Mouse (Mus musculus) lung, embryonic 14.5 days (tissue): ENCODE data around the gene Rnf2. TPM values are rescaled to one million over a fixed set of nuclear protein-coding genes. Genes with fewer than 3 reads are reported as not detected.

Source experiments
- ATAC-seq: fragments of 200-750 bp; cut with Nextera tagmentation; 2 replicates; pipeline ENCODE4 v1.8.0; 2017; ENCODE audit warnings: mild to moderate bottlenecking, moderate TSS enrichment, moderate library complexity; ENCODE audit not compliant: insufficient read depth
- DNase-seq: peaks from one replicate; pipeline ENCODE4 v3.0.0-alpha.2; 2015
- H3K27ac ChIP-seq: fragments of 300-500 bp; sonication (generic); 2 replicates; pipeline ENCODE4 v1.5.1; 2014; ENCODE audit warnings: low read depth, mild to moderate bottlenecking, moderate library complexity
- H3K27me3 ChIP-seq: fragments of 300-500 bp; sonication (generic); 2 replicates; pipeline ENCODE4 v1.6.1; 2014; ENCODE audit warnings: low read length, control low read depth; ENCODE audit not compliant: insufficient read depth
- H3K36me3 ChIP-seq: fragments of 300-500 bp; sonication (generic); 2 replicates; pipeline ENCODE4 v1.6.1; 2014; ENCODE audit warnings: control low read depth; ENCODE audit not compliant: insufficient read depth
- H3K4me1 ChIP-seq: fragments of 300-500 bp; sonication (generic); 2 replicates; pipeline ENCODE4 v1.6.1; 2014; ENCODE audit warnings: antibody characterized with exemption, control low read depth; ENCODE audit not compliant: insufficient read depth
- H3K4me2 ChIP-seq: fragments of 300-500 bp; sonication (generic); 2 replicates; pipeline ENCODE4 v1.6.1; 2014; ENCODE audit warnings: mild to moderate bottlenecking
- H3K4me3 ChIP-seq: fragments of 300-500 bp; sonication (generic); 2 replicates; pipeline ENCODE4 v1.5.1; 2014; ENCODE audit warnings: low read depth, low read length
- H3K9ac ChIP-seq: fragments of 300-500 bp; sonication (generic); 2 replicates; pipeline ENCODE4 v1.6.1; 2014
- H3K9me3 ChIP-seq: fragments of 300-500 bp; sonication (generic); 2 replicates; pipeline ENCODE4 v1.6.1; 2016; ENCODE audit warnings: low read depth, low read length, control low read depth
- CTCF ChIP-seq: IDR thresholded peaks from 2 replicates; pipeline ENCODE4 v1.5.1; 2016; ENCODE audit warnings: antibody characterized with exemption, low read depth
- WGBS: fragments of 180-500 bp; shearing (Covaris S2); extraction: QIAGEN DNeasy Blood & Tissue Kit; methylation state at CpG from one replicate; pipeline ENCODE4 v1.1.7; 2014; 5-methylcytosine and 5-hydroxymethylcytosine counted together
- polyA plus RNA-seq: library from polyadenylated mRNA; unstranded; fragments of >200 nt; fragmentation: Nextera tagmentation; extraction: Ambion mirVana; gene quantifications from 2 replicates; pipeline ENCODE4 v1.2.1, GENCODE M21; 2014

The Rnf2 gene
- polyA plus RNA-seq, 1 experiment from 2014 or later, result 86.1 TPM

- 64% methylated on average over 5 of the region's 5 CpGs for WGBS
- H3K36me3 ChIP-seq, result peaks cover 64% of the 10 kb centered on the region
- no peak for ATAC-seq
These were observed 43.7 kb downstream of the Rnf2 start for GRCm38 (mm10) chr1:151457087-151457486.

GRCm38 (mm10) chr1:151451946-151452345 is 48.8 kb downstream of the Rnf2 start:
- Histone ChIP-seq H3K4me1 (no peaks in the 10 kb centered on the region), H3K27me3 (no peaks in the 10 kb centered on the region), H3K9me3 (no peaks in the 10 kb centered on the region), H3K9ac (no peak overlapping the region), H3K4me2 (no peak overlapping the region), H3K27ac (no peak overlapping the region), H3K36me3 (peaks cover 67% of the 10 kb centered on the region), H3K4me3 (no peak overlapping the region)
- no peak for ATAC-seq
- 96% methylated on average over 11 of the region's 11 CpGs for WGBS
- TF ChIP-seq CTCF, result no peak
- DNase-seq, result no peak

More at GRCm38 (mm10) chr1:151457087-151457486, 43.7 kb downstream of the Rnf2 start:
- H3K4me1 ChIP-seq, result no peaks in the 10 kb centered on the region
- H3K27me3 ChIP-seq, result no peaks in the 10 kb centered on the region
- TF ChIP-seq CTCF, result no peak
- no peak overlapping the region for H3K27ac ChIP-seq
- no peaks in the 10 kb centered on the region for H3K9me3 ChIP-seq
- DNase-seq, result no peak
- no peak overlapping the region for H3K9ac ChIP-seq
- no peak overlapping the region for H3K4me2 ChIP-seq
- H3K4me3 ChIP-seq, result no peak overlapping the region

GRCm38 (mm10) chr1:151450851-151451250 is 49.9 kb downstream of the Rnf2 start:
- DNase-seq (no peak), ATAC-seq (no peak)
- H3K4me2 ChIP-seq, result no peak overlapping the region
- 92% methylated on average over 1 of the region's 2 CpGs for WGBS
- peaks cover 70% of the 10 kb centered on the region for H3K36me3 ChIP-seq
- TF ChIP-seq CTCF, result no peak
- no peak overlapping the region for H3K4me3 ChIP-seq
- H3K27me3 ChIP-seq, result no peaks in the 10 kb centered on the region
- no peak overlapping the region for H3K27ac ChIP-seq
- no peaks in the 10 kb centered on the region for H3K9me3 ChIP-seq
- H3K9ac ChIP-seq, result no peak overlapping the region
- H3K4me1 ChIP-seq, result no peaks in the 10 kb centered on the region

GRCm38 (mm10) chr1:151449866-151450265 is 50.9 kb downstream of the Rnf2 start:
- peaks cover 80% of the 10 kb centered on the region for H3K36me3 ChIP-seq
- no peak for ATAC-seq
- no peak overlapping the region for H3K9ac ChIP-seq
- DNase-seq, result no peak
- H3K4me2 ChIP-seq, result no peak overlapping the region
- no peak for TF ChIP-seq CTCF
- WGBS, result 95% methylated on average over 10 of the region's 10 CpGs
- no peak overlapping the region for H3K4me3 ChIP-seq
- no peak overlapping the region for H3K27ac ChIP-seq
- no peaks in the 10 kb centered on the region for H3K27me3 ChIP-seq
- no peaks in the 10 kb centered on the region for H3K4me1 ChIP-seq
- H3K9me3 ChIP-seq, result no peaks in the 10 kb centered on the region

GRCm38 (mm10) chr1:151435431-151435830 is 65.3 kb downstream of the Rnf2 start:
- Histone ChIP-seq H3K27me3 (no peaks in the 10 kb centered on the region), H3K4me1 (no peaks in the 10 kb centered on the region), H3K4me3 (no peak overlapping the region), H3K27ac (no peak overlapping the region), H3K36me3 (peaks cover 67% of the 10 kb centered on the region), H3K9me3 (no peaks in the 10 kb centered on the region), H3K4me2 (no peak overlapping the region), H3K9ac (no peak overlapping the region)
- no peak for DNase-seq
- 52% methylated on average over 6 of the region's 6 CpGs for WGBS
- no peak for TF ChIP-seq CTCF
- ATAC-seq, result no peak

- 27% methylated on average over 9 of the region's 9 CpGs for WGBS
- DNase-seq, result peak; percentile 21
- Histone ChIP-seq H3K4me2 (peak overlapping the region; percentile 60), H3K9me3 (no peaks in the 10 kb centered on the region), H3K27ac (peak overlapping the region; percentile 97), H3K36me3 (peaks cover 16% of the 10 kb centered on the region), H3K4me3 (peak overlapping the region; percentile 93), H3K9ac (peak overlapping the region; percentile 95), H3K4me1 (peaks cover 12% of the 10 kb centered on the region; the same call in 1 of the 2 replicates), H3K27me3 (no peaks in the 10 kb centered on the region)
- no peak for TF ChIP-seq CTCF
- no peak for ATAC-seq
These were observed 71.4 kb downstream of the Rnf2 start for GRCm38 (mm10) chr1:151429316-151429715.

- Histone ChIP-seq H3K4me3 (peak within 1 kb of the TSS; percentile 93), H3K9me3 (no peaks in the 10 kb centered on the region), H3K9ac (peak within 1 kb of the TSS; percentile 95), H3K4me2 (peak within 1 kb of the TSS; percentile 73), H3K4me1 (peaks cover 12% of the 10 kb centered on the region; the same call in 1 of the 2 replicates), H3K27me3 (no peaks in the 10 kb centered on the region), H3K36me3 (peaks cover 10% of the 10 kb centered on the region; the same call in 1 of the 2 replicates), H3K27ac (peak within 1 kb of the TSS; percentile 97)
- WGBS, result under 1% methylated on average over 74 of the region's 74 CpGs
- DNase-seq, result peak; percentile 100
- no peak for TF ChIP-seq CTCF
- ATAC-seq, result peak; percentile 99
These were observed 72.2 kb downstream of the Rnf2 start, which contains the start of the genes Swt1 and Trmt1l for GRCm38 (mm10) chr1:151428263-151429221. Swt1 (minus strand) TSS chr1:151428455. Trmt1l (plus strand) TSS chr1:151428542.
